Mouse (Mus musculus) embryonic fibroblast, embryonic 13.5 days (primary cell): ENCODE data around the gene Acvr2a.

Source experiments
- CTCF ChIP-seq: IDR thresholded peaks from 2 replicates; pipeline ENCODE4 v1.5.1; 2011; ENCODE audit warnings: mild to moderate bottlenecking, control low read depth, low read length, moderate library complexity, borderline replicate concordance; ENCODE audit not compliant: insufficient read depth
- POLR2A ChIP-seq: IDR thresholded peaks from 2 replicates; pipeline ENCODE4 v1.6.1; 2011; ENCODE audit warnings: low read depth, mild to moderate bottlenecking, control low read depth, low read length, moderate library complexity

- TF ChIP-seq CTCF = no peak
- no peak for TF ChIP-seq POLR2A
These were observed 43.8 kb upstream of the Acvr2a start for GRCm38 (mm10) chr2:48770100-48770499.
